18 mouse cellular contexts compared by ENCODE assay signal in the genomic region with DNA sequence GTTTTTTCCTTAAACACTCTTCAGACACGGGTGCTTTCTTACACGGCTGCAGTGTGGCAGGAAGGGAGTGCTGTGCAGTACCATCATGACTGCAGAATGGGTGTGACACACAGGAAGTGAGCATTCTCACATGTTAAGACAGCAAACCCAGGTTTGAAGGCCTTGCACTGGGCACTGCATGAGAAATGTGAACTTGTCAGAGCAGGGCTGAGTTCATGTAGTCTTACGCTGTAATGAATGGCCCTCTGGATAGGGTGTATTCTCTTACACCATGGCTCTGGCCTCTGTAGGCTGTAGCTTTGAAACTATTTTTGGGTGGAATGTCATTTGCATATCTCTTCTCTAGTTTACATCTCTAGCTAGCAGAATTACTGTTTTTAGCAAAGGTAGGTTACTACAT.
DNase-seq lines count a peak whose midpoint lies in the region; ATAC-seq lines count a peak whose summit lies in the region.
"Had no signal": no experiment of that assay in that cellular context is flagged by ENCODE, and none has a peak within 500 bp of the region (broad histone marks: within the 10 kb centered on the region; RNA-seq: fewer than 3 reads in every experiment).

No protein-coding gene starts in this region.

- no peak for DNase-seq in heart, embryonic 10.5 days (ENCODE audit: low spot score)
- no peak for DNase-seq in heart, adult 18-20 months
- DNase-seq in kidney, adult 9 months, result no peak
- DNase-seq in B cell, adult 2 months, result peak; percentile 29 to 30
- no peak for DNase-seq in ovary, postnatal 10 days (ENCODE audit: low spot score)
- no peak for DNase-seq in cerebellum, postnatal 25 days
- DNase-seq: adrenal gland, postnatal 36 days; cerebellum, postnatal 14 days; gastrocnemius, postnatal 10 days; heart, postnatal 36 days; lung, postnatal 10 days had no signal

- H3K27me3 ChIP-seq in heart, embryonic 10.5 days (ENCODE audit: insufficient read depth, poor library complexity, severe bottlenecking), result no peaks in the 10 kb centered on the region
- H3K27me3 ChIP-seq in kidney, embryonic 16.5 days (ENCODE audit: insufficient read depth, low read length), result no peaks in the 10 kb centered on the region
- H3K27me3 ChIP-seq: limb, embryonic 13.5 days; liver, embryonic 15.5 days had no signal

- ATAC-seq in kidney, embryonic 16.5 days (ENCODE audit: low FRiP score, low TSS enrichment), result no peak
- peak; percentile 89 for ATAC-seq in inflammation-experienced regulatory T-cells, adult 6 months
- ATAC-seq: forebrain, embryonic 14.5 days; hindbrain, postnatal 0 days had no signal

- H3K4me2 ChIP-seq in kidney, embryonic 16.5 days (replicated peaks; ENCODE audit: low read depth, low read length), result no peak overlapping the region
- H3K4me2 ChIP-seq: limb, embryonic 13.5 days; liver, embryonic 15.5 days had no signal

- 61% methylated on average over 3 of the region's 3 CpGs for whole genome bisulfite sequencing in heart, embryonic 10.5 days
- 73% methylated on average over 3 of the region's 3 CpGs for WGBS in kidney, embryonic 16.5 days

- no peak overlapping the region for H3K4me3 ChIP-seq in heart, embryonic 10.5 days
- H3K4me3 ChIP-seq in kidney, embryonic 16.5 days (ENCODE audit: low read length), result no peak overlapping the region
- H3K4me3 ChIP-seq: limb, embryonic 13.5 days; liver, embryonic 15.5 days had no signal

- no peak overlapping the region for H3K9ac ChIP-seq in kidney, embryonic 16.5 days (replicated peaks; ENCODE audit: low read length)
- H3K9ac ChIP-seq: limb, embryonic 13.5 days; liver, embryonic 15.5 days had no signal

- H3K9me3 ChIP-seq in heart, embryonic 10.5 days, result no peaks in the 10 kb centered on the region
- H3K9me3 ChIP-seq in kidney, embryonic 16.5 days (ENCODE audit: low read length), result no peaks in the 10 kb centered on the region
- H3K9me3 ChIP-seq: G1E; limb, embryonic 13.5 days; liver, embryonic 15.5 days had no signal

- no peaks in the 10 kb centered on the region for H3K36me3 ChIP-seq in heart, embryonic 10.5 days
- no peaks in the 10 kb centered on the region for H3K36me3 ChIP-seq in kidney, embryonic 16.5 days (ENCODE audit: insufficient read depth, low read length)
- H3K36me3 ChIP-seq: G1E; liver, embryonic 15.5 days had no signal

- H3K4me1 ChIP-seq in heart, embryonic 10.5 days, result peaks cover 64% of the 10 kb centered on the region
- peaks cover 40% of the 10 kb centered on the region for H3K4me1 ChIP-seq in kidney, embryonic 16.5 days (ENCODE audit: insufficient read depth, low read length)

- 0 out of 2 replicates have a peak overlapping the region, but pooled peaks have one; percentile 52 for H3K27ac ChIP-seq in heart, embryonic 10.5 days
- H3K27ac ChIP-seq in kidney, embryonic 16.5 days (ENCODE audit: low read length), result peak overlapping the region; percentile 27; the same call in 1 of the 2 replicates
- H3K27ac ChIP-seq: hindbrain, postnatal 0 days; limb, embryonic 13.5 days; liver, embryonic 15.5 days had no signal

Comparison
In these comparisons a context has a peak if more than half of its experiments do, and no peak if none do; other contexts are left out.
1. DNase-seq: peak in B cell, adult 2 months (2 of 2); none in heart, embryonic 10.5 days (single experiment), heart, adult 18-20 months (0 of 2), kidney, adult 9 months (single experiment), ovary, postnatal 10 days (single experiment) and cerebellum, postnatal 25 days (0 of 2).